Mouse (Mus musculus) liver, postnatal 0 days (tissue): ENCODE data around the gene Wdr24. TPM values are rescaled to one million over a fixed set of nuclear protein-coding genes. Genes with fewer than 3 reads are reported as not detected.

Experiments used
- ATAC-seq: fragments of 200-750 bp; cut with Nextera tagmentation; 2 replicates; pipeline ENCODE4 v1.8.0; 2017; ENCODE audit warnings: mild to moderate bottlenecking, moderate library complexity
- DNase-seq: peaks from one replicate; pipeline ENCODE4 v3.0.0-alpha.2; 2016
- H3K27ac ChIP-seq: fragments of 300-500 bp; sonication (generic); 2 replicates; pipeline ENCODE4 v1.5.1; 2014; ENCODE audit warnings: antibody characterized with exemption, moderate library complexity, mild to moderate bottlenecking, low read depth
- H3K27me3 ChIP-seq: fragments of 300-500 bp; sonication (generic); 2 replicates; pipeline ENCODE4 v1.6.1; 2014; ENCODE audit warnings: low read length, control low read depth, mixed read lengths; ENCODE audit not compliant: insufficient read depth
- H3K36me3 ChIP-seq: fragments of 300-500 bp; sonication (generic); replicated peaks from 2 replicates; pipeline ENCODE4 v1.6.1; 2014; ENCODE audit warnings: mild to moderate bottlenecking, control low read depth, low read length, moderate library complexity, mixed read lengths; ENCODE audit not compliant: insufficient read depth
- H3K4me1 ChIP-seq: fragments of 300-500 bp; sonication (generic); 2 replicates; pipeline ENCODE4 v1.6.1; 2014; ENCODE audit warnings: antibody characterized with exemption, mild to moderate bottlenecking, control low read depth; ENCODE audit not compliant: insufficient read depth
- H3K4me2 ChIP-seq: fragments of 300-500 bp; sonication (generic); 2 replicates; pipeline ENCODE4 v1.6.1; 2014; ENCODE audit warnings: low read depth, mild to moderate bottlenecking, low read length, moderate library complexity, mixed read lengths
- H3K4me3 ChIP-seq: fragments of 300-500 bp; sonication (generic); 2 replicates; pipeline ENCODE4 v1.5.1; 2014; ENCODE audit warnings: low read depth, low read length
- H3K9ac ChIP-seq: fragments of 300-500 bp; sonication (generic); replicated peaks from 2 replicates; pipeline ENCODE4 v1.6.1; 2014; ENCODE audit warnings: mild to moderate bottlenecking, moderate library complexity
- H3K9me3 ChIP-seq: fragments of 300-500 bp; sonication (generic); 2 replicates; pipeline ENCODE4 v1.6.1; 2016; ENCODE audit warnings: mild to moderate bottlenecking, control low read depth, low read length, mixed read lengths
- CTCF ChIP-seq: sonication (generic); IDR thresholded peaks from 2 replicates; pipeline ENCODE4 v1.5.1; 2016; ENCODE audit warnings: antibody characterized with exemption, low read depth
- EP300 ChIP-seq: IDR thresholded peaks from 2 replicates; pipeline ENCODE4 v1.6.1; 2016; ENCODE audit warnings: antibody characterized with exemption, low read depth, mild to moderate bottlenecking
- WGBS: fragments of 180-500 bp; shearing (Covaris S2); extraction: QIAGEN DNeasy Blood & Tissue Kit; methylation state at CpG from one replicate; pipeline ENCODE4 v1.1.7; 2014; ENCODE audit not compliant: insufficient replicate concordance; 5-methylcytosine and 5-hydroxymethylcytosine counted together
- polyA plus RNA-seq: library from polyadenylated mRNA; unstranded; fragments of >200 nt; fragmentation: Nextera tagmentation; extraction: Ambion mirVana; gene quantifications from 2 replicates; pipeline ENCODE4 v1.2.1, GENCODE M21; 2015

Gene Wdr24
- polyA plus RNA-seq, 1 experiment from 2014 or later = 7.2 TPM

- TF ChIP-seq EP300 = no peak
- no peak for TF ChIP-seq CTCF
- H3K9me3 ChIP-seq = no peaks in the 10 kb centered on the region
- ATAC-seq = peak; percentile 66
- peak within 1 kb of the TSS; percentile 99 for H3K27ac ChIP-seq
- H3K4me3 ChIP-seq = peak within 1 kb of the TSS; percentile 75
- under 1% methylated on average over 24 of the region's 24 CpGs for WGBS
- DNase-seq = peak; percentile 87
- H3K27me3 ChIP-seq = no peaks in the 10 kb centered on the region
- H3K4me1 ChIP-seq = peaks cover 67% of the 10 kb centered on the region
- H3K9ac ChIP-seq = peak within 1 kb of the TSS; percentile 84
- H3K36me3 ChIP-seq = peaks cover 21% of the 10 kb centered on the region
- peak within 1 kb of the TSS; percentile 99 for H3K4me2 ChIP-seq
Observed at GRCm38 (mm10) chr17:25833291-25833663, 9.8 kb downstream of the Wdr24 start, which contains the start of gene Stub1. Gene Stub1 (minus strand): TSS chr17:25833404.

- Histone ChIP-seq H3K27me3 (no peaks in the 10 kb centered on the region), H3K36me3 (peaks cover 26% of the 10 kb centered on the region), H3K27ac (peak overlapping the region; percentile 99), H3K9me3 (no peaks in the 10 kb centered on the region), H3K4me1 (peaks cover 67% of the 10 kb centered on the region), H3K9ac (peak overlapping the region; percentile 84), H3K4me2 (peak overlapping the region; percentile 99), H3K4me3 (peak overlapping the region; percentile 75)
- ATAC-seq = no peak
- no peak for DNase-seq
- WGBS = 33% methylated on average over 6 of the region's 6 CpGs
- TF ChIP-seq EP300 = no peak
- TF ChIP-seq CTCF = no peak
Observed at GRCm38 (mm10) chr17:25833961-25834594, 10.7 kb downstream of the Wdr24 start.

GRCm38 (mm10) chr17:25834595-25835222, 11.3 kb downstream of the Wdr24 start:
- Histone ChIP-seq H3K9me3 (no peaks in the 10 kb centered on the region), H3K27ac (peak overlapping the region; percentile 99), H3K9ac (peak overlapping the region; percentile 84), H3K27me3 (no peaks in the 10 kb centered on the region), H3K36me3 (peaks cover 32% of the 10 kb centered on the region), H3K4me3 (peak overlapping the region; percentile 75), H3K4me2 (peak overlapping the region; percentile 99), H3K4me1 (peaks cover 62% of the 10 kb centered on the region)
- no peak for TF ChIP-seq CTCF
- TF ChIP-seq EP300 = no peak
- DNase-seq (no peak), ATAC-seq (no peak)
- WGBS = 76% methylated on average over 12 of the region's 12 CpGs

GRCm38 (mm10) chr17:25835301-25835700, 11.9 kb downstream of the Wdr24 start:
- H3K27me3 ChIP-seq = no peaks in the 10 kb centered on the region
- H3K9me3 ChIP-seq = no peaks in the 10 kb centered on the region
- no peak for ATAC-seq
- 87% methylated on average over 7 of the region's 7 CpGs for WGBS
- no peak for DNase-seq
- H3K4me1 ChIP-seq = peaks cover 58% of the 10 kb centered on the region
- TF ChIP-seq EP300 (no peak), CTCF (no peak)
- H3K36me3 ChIP-seq = peaks cover 35% of the 10 kb centered on the region
- peak overlapping the region; percentile 99 for H3K4me2 ChIP-seq
- no peak overlapping the region for H3K9ac ChIP-seq
- H3K27ac ChIP-seq = no peak overlapping the region
- H3K4me3 ChIP-seq = no peak overlapping the region

- Histone ChIP-seq H3K9ac (no peak overlapping the region), H3K4me2 (peak overlapping the region; percentile 18; the same call in 1 of the 2 replicates), H3K27ac (no peak overlapping the region), H3K27me3 (no peaks in the 10 kb centered on the region), H3K36me3 (peaks cover 35% of the 10 kb centered on the region), H3K4me3 (no peak overlapping the region), H3K9me3 (no peaks in the 10 kb centered on the region), H3K4me1 (peaks cover 54% of the 10 kb centered on the region)
- WGBS = 91% methylated on average over 16 of the region's 16 CpGs
- ATAC-seq = no peak
- TF ChIP-seq CTCF = no peak
- no peak for TF ChIP-seq EP300
- DNase-seq = no peak
Observed at GRCm38 (mm10) chr17:25835816-25836215, 12.4 kb downstream of the Wdr24 start.

- ATAC-seq = no peak
- TF ChIP-seq CTCF (no peak), EP300 (no peak)
- whole genome bisulfite sequencing = 29% methylated on average over 20 of the region's 23 CpGs
- Histone ChIP-seq H3K36me3 (peaks cover 35% of the 10 kb centered on the region), H3K27me3 (no peaks in the 10 kb centered on the region), H3K4me3 (peak overlapping the region; percentile 21; the same call in 1 of the 2 replicates), H3K4me1 (peaks cover 49% of the 10 kb centered on the region), H3K27ac (no peak overlapping the region), H3K9me3 (no peaks in the 10 kb centered on the region), H3K4me2 (peak overlapping the region; percentile 76), H3K9ac (peak overlapping the region; percentile 47; the same call in 1 of the 2 replicates)
- DNase-seq = no peak
Observed at GRCm38 (mm10) chr17:25836397-25837075, 13.1 kb downstream of the Wdr24 start.
